Mouse (Mus musculus) limb, embryonic 12.5 days (tissue): ENCODE data around the gene Kif15. TPM values are rescaled to one million over a fixed set of nuclear protein-coding genes. Genes with fewer than 3 reads are reported as not detected.

Source experiments
- ATAC-seq: fragments of 200-750 bp; cut with Nextera tagmentation; 2 replicates; pipeline ENCODE4 v1.8.0; 2017; ENCODE audit warnings: low read depth, moderate TSS enrichment; ENCODE audit not compliant: insufficient number of reproducible peaks, insufficient read depth, low FRiP score, low TSS enrichment
- H3K27ac ChIP-seq: fragments of 300-500 bp; sonication (generic); 2 replicates; pipeline ENCODE4 v1.5.1; 2016; ENCODE audit warnings: mild to moderate bottlenecking, moderate library complexity
- H3K27me3 ChIP-seq: fragments of 300-500 bp; sonication (generic); 2 replicates; pipeline ENCODE4 v1.6.1; 2016; ENCODE audit warnings: mild to moderate bottlenecking, moderate library complexity
- H3K36me3 ChIP-seq: fragments of 300-500 bp; sonication (generic); 2 replicates; pipeline ENCODE4 v1.6.1; 2016; ENCODE audit warnings: mild to moderate bottlenecking, moderate library complexity
- H3K4me1 ChIP-seq: fragments of 300-500 bp; sonication (generic); replicated peaks from 2 replicates; pipeline ENCODE4 v1.6.1; 2016
- H3K4me2 ChIP-seq: fragments of 300-500 bp; sonication (generic); 2 replicates; pipeline ENCODE4 v1.6.1; 2016; ENCODE audit warnings: mild to moderate bottlenecking, moderate library complexity
- H3K4me3 ChIP-seq: fragments of 300-500 bp; sonication (generic); replicated peaks from 2 replicates; pipeline ENCODE4 v1.5.1; 2016; ENCODE audit warnings: mild to moderate bottlenecking
- H3K9ac ChIP-seq: fragments of 300-500 bp; sonication (generic); replicated peaks from 2 replicates; pipeline ENCODE4 v1.6.1; 2016; ENCODE audit warnings: mild to moderate bottlenecking, moderate library complexity
- H3K9me3 ChIP-seq: fragments of 300-500 bp; sonication (generic); 2 replicates; pipeline ENCODE4 v1.6.1; 2016; ENCODE audit warnings: mild to moderate bottlenecking, moderate library complexity
- WGBS: fragments of 180-500 bp; shearing (Covaris S2); methylation state at CpG from one replicate; pipeline ENCODE4 v1.1.7; 2016; 5-methylcytosine and 5-hydroxymethylcytosine counted together
- polyA plus RNA-seq: library from polyadenylated mRNA; unstranded; fragments of >200 nt; fragmentation: Nextera tagmentation; extraction: Ambion mirVana; gene quantifications from 2 replicates; pipeline ENCODE4 v1.2.1, GENCODE M21; 2016

The Kif15 gene
- polyA plus RNA-seq: 75.4 and 86.7 TPM in 2 replicates

GRCm38 (mm10) chr9:122950643-122951475, at the start of gene Kif15, which contains the start of gene 1110059G10Rik:
Kif15 (plus strand) TSS chr9:122951046.
1110059G10Rik (minus strand) TSS chr9:122951000.
- Histone ChIP-seq H3K9me3 (no peaks in the 10 kb centered on the region), H3K4me1 (peaks cover 16% of the 10 kb centered on the region), H3K4me2 (peak within 1 kb of the TSS; percentile 86), H3K36me3 (peaks cover 10% of the 10 kb centered on the region), H3K4me3 (peak within 1 kb of the TSS; percentile 89), H3K27me3 (no peaks in the 10 kb centered on the region), H3K9ac (peak within 1 kb of the TSS; percentile 78), H3K27ac (peak within 1 kb of the TSS; percentile 83)
- peak; percentile 95 for ATAC-seq
- WGBS: under 1% methylated on average over 64 of the region's 64 CpGs

GRCm38 (mm10) chr9:122901047-122901446, 49.8 kb upstream of the Kif15 start:
- 97% methylated on average over 2 of the region's 2 CpGs for WGBS
- Histone ChIP-seq H3K9me3 (0 out of 2 replicates have a peak, but pooled peaks cover under 1% of the 10 kb centered on the region), H3K36me3 (peaks cover under 1% of the 10 kb centered on the region), H3K27ac (no peak overlapping the region), H3K9ac (no peak overlapping the region), H3K4me2 (no peak overlapping the region), H3K4me1 (no peaks in the 10 kb centered on the region), H3K4me3 (no peak overlapping the region), H3K27me3 (no peaks in the 10 kb centered on the region)
- no peak for ATAC-seq

DNA sequence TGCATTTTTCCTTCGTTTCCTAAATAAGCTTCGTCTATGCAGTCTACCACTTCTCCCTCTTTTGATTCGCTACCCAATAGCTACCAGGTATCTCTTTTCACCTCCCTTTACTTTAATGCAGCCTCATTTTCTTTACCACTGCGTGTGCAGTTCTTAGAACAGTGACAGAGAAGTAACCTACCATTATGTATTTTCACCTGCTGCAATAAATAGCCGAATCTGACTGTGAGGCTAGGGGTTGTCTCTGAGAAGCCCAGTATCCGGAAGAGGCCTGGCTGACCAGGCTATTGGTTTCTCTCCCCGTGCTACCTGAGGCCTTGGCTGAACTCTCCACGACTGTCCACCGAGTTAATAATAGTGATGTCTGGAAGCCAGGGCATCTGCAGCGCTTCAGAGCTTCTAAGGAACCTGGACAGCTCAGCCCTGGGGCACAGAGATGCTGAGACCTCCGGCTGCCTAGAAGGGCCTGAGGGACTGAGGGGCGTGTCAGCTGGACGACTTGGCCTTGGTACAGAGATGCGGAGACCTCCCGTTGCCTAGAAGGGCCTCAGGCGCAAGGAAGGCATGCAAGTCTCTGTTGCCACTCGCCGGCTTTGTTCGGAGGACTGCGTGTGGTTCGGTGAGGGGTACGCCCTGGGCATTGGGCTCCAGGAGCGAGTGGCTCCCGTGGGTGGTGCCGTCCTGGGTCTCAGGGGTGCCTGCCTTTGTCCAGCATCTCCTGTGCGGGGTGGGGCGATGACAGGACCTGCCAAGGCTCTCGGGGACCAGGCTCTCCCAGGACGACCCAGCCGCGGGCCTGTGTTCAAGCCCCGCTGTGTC, 47.9 kb upstream of the Kif15 start:
- no peaks in the 10 kb centered on the region for H3K4me1 ChIP-seq
- H3K4me2 ChIP-seq: peak overlapping the region; percentile 72
- H3K27ac ChIP-seq: no peak overlapping the region
- peak; percentile 95 for ATAC-seq
- H3K27me3 ChIP-seq: no peaks in the 10 kb centered on the region
- H3K4me3 ChIP-seq: peak overlapping the region; percentile 58
- peaks cover 12% of the 10 kb centered on the region for H3K36me3 ChIP-seq
- H3K9me3 ChIP-seq: peaks cover 2% of the 10 kb centered on the region; the same call in 1 of the 2 replicates
- H3K9ac ChIP-seq: peak overlapping the region; percentile 74
- 16% methylated on average over 32 of the region's 32 CpGs for WGBS

- 20% methylated on average over 3 of the region's 3 CpGs for WGBS
- H3K36me3 ChIP-seq: peaks cover 28% of the 10 kb centered on the region
- no peaks in the 10 kb centered on the region for H3K9me3 ChIP-seq
- H3K4me3 ChIP-seq: peak overlapping the region; percentile 84
- H3K27ac ChIP-seq: no peak overlapping the region
- peaks cover 3% of the 10 kb centered on the region; the same call in 1 of the 2 replicates for H3K4me1 ChIP-seq
- ATAC-seq: peak; percentile 42; the same call in 1 of the 2 replicates
- peak overlapping the region; percentile 72 for H3K4me2 ChIP-seq
- no peaks in the 10 kb centered on the region for H3K27me3 ChIP-seq
- H3K9ac ChIP-seq: 0 out of 2 replicates have a peak overlapping the region, but pooled peaks have one; percentile 98
Measured at GRCm38 (mm10) chr9:122922436-122922835, 28.4 kb upstream of the Kif15 start.

DNA sequence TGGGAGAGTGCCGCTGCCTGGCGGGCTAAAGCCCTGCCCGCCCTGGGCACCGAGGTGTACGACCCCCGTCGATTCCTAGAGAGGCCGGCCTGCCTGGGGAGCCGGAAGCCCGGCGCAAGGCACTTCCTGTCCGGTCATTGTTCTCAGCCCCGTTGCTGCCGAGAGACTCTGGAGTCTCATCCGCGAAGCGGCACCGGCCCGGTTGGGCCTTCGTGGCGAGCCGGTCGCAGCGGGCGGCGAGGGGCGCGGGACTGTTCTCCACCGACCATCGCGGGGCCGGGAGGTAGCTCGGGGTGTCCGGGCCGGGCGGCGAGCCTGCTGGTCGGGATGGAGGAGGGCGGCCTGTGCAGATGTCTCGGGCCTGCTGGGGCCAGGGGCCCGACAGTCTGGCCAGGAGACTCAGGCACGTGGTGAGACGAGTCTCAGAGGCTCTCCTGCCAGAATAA, 27.9 kb upstream of the Kif15 start, which contains the start of gene Zfp105:
Zfp105 (plus strand) TSS at position 137 of the 446 bp plus-strand sequence.
- H3K4me3 ChIP-seq: peak within 1 kb of the TSS; percentile 84
- H3K4me2 ChIP-seq: peak within 1 kb of the TSS; percentile 72
- H3K9ac ChIP-seq: peak within 1 kb of the TSS; percentile 98
- H3K27me3 ChIP-seq: no peaks in the 10 kb centered on the region
- H3K36me3 ChIP-seq: peaks cover 34% of the 10 kb centered on the region
- WGBS: under 1% methylated on average over 43 of the region's 43 CpGs
- peak within 1 kb of the TSS; percentile 86 for H3K27ac ChIP-seq
- ATAC-seq: peak; percentile 96
- peaks cover 3% of the 10 kb centered on the region; the same call in 1 of the 2 replicates for H3K4me1 ChIP-seq
- no peaks in the 10 kb centered on the region for H3K9me3 ChIP-seq

- Histone ChIP-seq H3K9me3 (peaks cover 6% of the 10 kb centered on the region; the same call in 1 of the 2 replicates), H3K27me3 (no peaks in the 10 kb centered on the region), H3K27ac (no peak overlapping the region), H3K4me2 (no peak overlapping the region), H3K36me3 (peaks cover 83% of the 10 kb centered on the region), H3K4me3 (no peak overlapping the region), H3K9ac (no peak overlapping the region), H3K4me1 (peaks cover under 1% of the 10 kb centered on the region; the same call in 1 of the 2 replicates)
- no peak for ATAC-seq
- WGBS: 92% methylated on average over 3 of the region's 3 CpGs
Measured at GRCm38 (mm10) chr9:122928915-122929314, 21.9 kb upstream of the Kif15 start.

- no peak overlapping the region for H3K27ac ChIP-seq
- ATAC-seq: no peak
- 94% methylated on average over 10 of the region's 10 CpGs for WGBS
- H3K27me3 ChIP-seq: no peaks in the 10 kb centered on the region
- no peak overlapping the region for H3K4me3 ChIP-seq
- H3K36me3 ChIP-seq: peaks cover 78% of the 10 kb centered on the region
- no peak overlapping the region for H3K9ac ChIP-seq
- H3K9me3 ChIP-seq: no peaks in the 10 kb centered on the region
- no peak overlapping the region for H3K4me2 ChIP-seq
- no peaks in the 10 kb centered on the region for H3K4me1 ChIP-seq
Measured at GRCm38 (mm10) chr9:122998406-122999192, 47.8 kb downstream of the Kif15 start.

- Histone ChIP-seq H3K4me2 (no peak overlapping the region), H3K9ac (no peak overlapping the region), H3K36me3 (peaks cover 79% of the 10 kb centered on the region), H3K4me1 (no peaks in the 10 kb centered on the region), H3K4me3 (no peak overlapping the region), H3K27me3 (no peaks in the 10 kb centered on the region), H3K27ac (no peak overlapping the region), H3K9me3 (no peaks in the 10 kb centered on the region)
- 93% methylated on average over 4 of the region's 4 CpGs for WGBS
- ATAC-seq: no peak
Measured at GRCm38 (mm10) chr9:122999193-122999586, 48.3 kb downstream of the Kif15 start.

DNA sequence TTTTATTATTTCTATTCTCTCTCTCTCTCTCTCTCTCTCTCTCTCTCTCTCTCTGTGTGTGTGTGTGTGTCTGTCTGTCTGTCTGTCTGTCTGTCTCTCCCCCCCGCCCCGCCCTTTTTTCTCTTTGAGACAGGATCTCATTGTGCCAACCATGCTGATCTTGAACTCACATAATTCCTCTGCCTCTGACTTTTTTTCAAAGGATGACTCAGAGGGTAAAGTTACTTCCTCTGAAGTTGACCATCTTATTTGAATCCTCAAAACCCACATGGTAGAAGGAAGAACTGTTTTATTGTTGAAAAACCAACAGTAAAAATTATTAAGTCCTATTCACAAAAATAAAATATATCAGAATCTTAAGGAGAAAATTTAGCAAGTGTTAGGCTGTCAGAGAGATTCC, 53.9 kb downstream of the Kif15 start:
- no peak for ATAC-seq
- no peak overlapping the region for H3K4me3 ChIP-seq
- H3K27me3 ChIP-seq: no peaks in the 10 kb centered on the region
- peaks cover 92% of the 10 kb centered on the region for H3K36me3 ChIP-seq
- H3K9me3 ChIP-seq: no peaks in the 10 kb centered on the region
- 94% methylated on average over 2 of the region's 2 CpGs for WGBS
- H3K27ac ChIP-seq: no peak overlapping the region
- H3K4me1 ChIP-seq: no peaks in the 10 kb centered on the region
- H3K4me2 ChIP-seq: no peak overlapping the region
- H3K9ac ChIP-seq: no peak overlapping the region

- no peak for ATAC-seq
- Histone ChIP-seq H3K27ac (no peak overlapping the region), H3K9me3 (no peaks in the 10 kb centered on the region), H3K27me3 (no peaks in the 10 kb centered on the region), H3K4me1 (no peaks in the 10 kb centered on the region), H3K4me2 (no peak overlapping the region), H3K9ac (no peak overlapping the region), H3K4me3 (no peak overlapping the region), H3K36me3 (peaks cover 95% of the 10 kb centered on the region)
- 87% methylated on average over 6 of the region's 6 CpGs for WGBS
Measured at GRCm38 (mm10) chr9:123006071-123006470, 55.2 kb downstream of the Kif15 start.
